Mouse (Mus musculus) lung, adult 2 months (tissue): Measurements from ENCODE around the gene Nr1h2. TPM values are rescaled to one million over a fixed set of nuclear protein-coding genes. Genes with fewer than 3 reads are reported as not detected.

ENCODE experiments used
- DNase-seq: peaks from one replicate; pipeline ENCODE4 v3.0.0; 2022
- H3K4me1 ChIP-seq: fragments of 200-500 bp; 2 replicates; pipeline ENCODE4 v1.6.1; 2011; ENCODE audit warnings: low read length; ENCODE audit not compliant: control insufficient read depth, insufficient read depth
- H3K4me3 ChIP-seq: fragments of 200-500 bp; replicated peaks from 2 replicates; pipeline ENCODE3; 2011; ENCODE audit warnings: low read depth, mild to moderate bottlenecking, control low read depth, low read length; ENCODE audit errors: extremely low read depth
- CTCF ChIP-seq: fragments of 200-500 bp; IDR thresholded peaks from 2 replicates; pipeline ENCODE4 v1.5.1; 2011; ENCODE audit warnings: mild to moderate bottlenecking, low read length, control low read depth; ENCODE audit not compliant: insufficient read depth
- POLR2A ChIP-seq: fragments of 200-500 bp; IDR thresholded peaks from 2 replicates; pipeline ENCODE4 v1.6.1; 2011; ENCODE audit warnings: low read depth, mild to moderate bottlenecking, control low read depth, low read length, borderline replicate concordance; ENCODE audit errors: extremely low read depth
- WGBS: fragments of 180-500 bp; shearing (Covaris S2); methylation state at CpG from one replicate; pipeline ENCODE4 v1.1.7; 2018; 5-methylcytosine and 5-hydroxymethylcytosine counted together
- polyA plus RNA-seq: library from polyadenylated mRNA; depleted of rRNA; stranded (reverse); fragments of >200 nt; gene quantifications from 2 replicates; pipeline ENCODE4 v1.2.3, GENCODE M21; 2012; rRNA removed

Gene Nr1h2
- polyA plus RNA-seq, 1 experiment: 194 TPM

DNA sequence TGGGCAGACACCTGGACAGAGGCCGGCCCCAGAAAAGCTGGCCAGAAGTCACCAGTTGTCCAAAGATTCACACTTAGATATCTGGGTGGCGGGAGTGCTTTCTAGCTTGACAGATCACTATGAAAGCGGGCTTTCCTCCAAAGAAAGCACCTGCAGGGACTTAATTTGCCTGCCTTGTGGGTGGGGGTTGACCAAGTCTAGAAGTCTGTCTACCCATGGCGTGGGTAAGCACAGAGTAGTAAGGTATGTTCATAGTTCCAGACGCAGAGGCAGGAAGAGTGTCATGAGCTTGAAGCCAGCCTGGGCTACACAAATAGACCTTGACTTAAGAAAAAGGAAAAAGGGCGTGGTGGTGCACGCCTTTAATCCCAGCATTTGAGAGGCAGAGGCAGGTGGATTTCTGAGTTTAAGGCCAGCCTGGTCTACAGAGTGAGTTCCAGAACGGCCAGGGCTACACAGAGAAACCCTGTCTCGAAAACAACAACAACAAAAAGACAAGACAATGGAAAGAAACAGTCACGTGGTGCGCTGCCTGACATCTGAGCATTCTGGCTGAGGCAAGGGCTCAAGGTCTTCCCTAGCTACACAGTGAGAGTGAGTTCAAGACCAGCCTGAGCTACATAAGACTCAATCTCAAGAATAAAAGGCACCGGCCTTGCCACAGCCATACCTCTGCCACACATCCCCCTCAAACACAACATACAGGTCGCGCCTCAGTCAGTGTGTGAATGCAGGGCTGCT is 27.2 kb downstream of the Nr1h2 start:
- TF ChIP-seq CTCF (no peak), POLR2A (no peak)
- DNase-seq: no peak
- 88% methylated on average over 14 of the region's 14 CpGs for WGBS
- H3K4me3 ChIP-seq: no peak overlapping the region
- H3K4me1 ChIP-seq: peaks cover 3% of the 10 kb centered on the region; the same call in 1 of the 2 replicates

GRCm38 (mm10) chr7:44525126-44525832 is 28.5 kb downstream of the Nr1h2 start:
- DNase-seq: peak; percentile 88
- TF ChIP-seq CTCF: no peak
- peak; percentile 38; the same call in 1 of the 2 replicates for TF ChIP-seq POLR2A
- Histone ChIP-seq H3K4me1 (peaks cover 3% of the 10 kb centered on the region; the same call in 1 of the 2 replicates), H3K4me3 (no peak overlapping the region)
- 8% methylated on average over 22 of the region's 22 CpGs for WGBS

GRCm38 (mm10) chr7:44524502-44524901 is 29.2 kb downstream of the Nr1h2 start, which contains the start of gene Mybpc2:
Gene Mybpc2, minus strand, starts transcription at chr7:44524656.
- WGBS: 36% methylated on average over 12 of the region's 12 CpGs
- TF ChIP-seq CTCF (no peak), POLR2A (no peak)
- Histone ChIP-seq H3K4me1 (peaks cover 3% of the 10 kb centered on the region; the same call in 1 of the 2 replicates), H3K4me3 (no peak within 1 kb of the TSS)
- DNase-seq: no peak

DNA sequence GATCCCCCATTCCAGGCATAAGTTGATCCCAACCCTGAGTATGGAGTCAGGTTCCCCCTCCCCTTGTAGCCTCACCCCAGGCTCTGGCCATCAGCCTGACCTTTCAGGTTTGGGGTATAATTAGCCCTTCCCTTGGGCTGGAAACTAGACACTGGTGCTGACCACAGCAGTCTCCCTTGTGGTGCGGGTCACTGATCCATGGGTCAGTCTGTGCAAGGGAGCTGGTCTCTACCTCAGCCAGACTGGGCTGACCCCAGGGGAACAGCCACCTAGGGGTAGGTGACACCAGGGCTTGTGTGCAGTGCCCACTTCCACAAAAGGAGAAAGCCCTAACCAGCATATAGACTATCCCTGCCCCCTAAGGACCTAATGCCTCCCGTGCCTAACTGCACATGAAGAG is 30.7 kb downstream of the Nr1h2 start:
- H3K4me1 ChIP-seq: peaks cover 3% of the 10 kb centered on the region; the same call in 1 of the 2 replicates
- 73% methylated on average over 2 of the region's 2 CpGs for WGBS
- no peak for TF ChIP-seq CTCF

DNA sequence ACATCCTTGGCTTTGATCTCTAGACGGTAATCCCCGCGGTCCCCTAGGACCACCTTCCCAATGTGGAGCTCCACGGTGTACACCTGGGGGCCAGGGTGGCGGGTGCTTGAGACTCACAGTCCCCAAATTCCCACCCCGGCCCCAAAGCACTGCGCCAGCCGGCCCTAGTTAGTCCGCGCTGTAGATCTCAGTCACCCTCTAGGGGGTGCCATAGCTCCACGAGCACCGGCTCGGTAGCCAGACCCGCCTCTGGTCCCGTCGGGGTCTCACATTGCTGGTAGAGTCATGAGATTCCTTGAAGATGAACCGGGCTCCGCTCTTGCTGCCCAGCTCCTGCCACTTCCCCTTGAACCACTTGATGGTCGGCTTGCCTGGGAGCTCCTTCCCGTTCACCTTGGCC is 32.0 kb downstream of the Nr1h2 start:
- 4% methylated on average over 20 of the region's 20 CpGs for WGBS
- H3K4me1 ChIP-seq: peaks cover 3% of the 10 kb centered on the region; the same call in 1 of the 2 replicates
- H3K4me3 ChIP-seq: no peak overlapping the region
- TF ChIP-seq POLR2A: no peak
- TF ChIP-seq CTCF: peak; percentile 65
- peak; percentile 66 for DNase-seq

More for the DNA sequence above, 30.7 kb downstream of the Nr1h2 start:
- no peak for DNase-seq
- no peak overlapping the region for H3K4me3 ChIP-seq

GRCm38 (mm10) chr7:44520990-44521389 is 32.8 kb downstream of the Nr1h2 start:
- no peak overlapping the region for H3K4me3 ChIP-seq
- peaks cover 3% of the 10 kb centered on the region; the same call in 1 of the 2 replicates for H3K4me1 ChIP-seq
- TF ChIP-seq POLR2A (no peak), CTCF (no peak)
- no peak for DNase-seq
- 66% methylated on average over 3 of the region's 3 CpGs for WGBS

- TF ChIP-seq POLR2A (no peak), CTCF (0 out of 2 replicates have a peak, but pooled peaks have one; percentile 28)
- Histone ChIP-seq H3K4me1 (no peaks in the 10 kb centered on the region), H3K4me3 (no peak overlapping the region)
- 68% methylated on average over 9 of the region's 9 CpGs for WGBS
- no peak for DNase-seq
Measured at GRCm38 (mm10) chr7:44519240-44519913, 34.4 kb downstream of the Nr1h2 start.

- no peak overlapping the region for H3K4me3 ChIP-seq
- no peaks in the 10 kb centered on the region for H3K4me1 ChIP-seq
- no peak for DNase-seq
- TF ChIP-seq CTCF (no peak), POLR2A (no peak)
Measured at GRCm38 (mm10) chr7:44507491-44507890, 46.3 kb downstream of the Nr1h2 start.

DNA sequence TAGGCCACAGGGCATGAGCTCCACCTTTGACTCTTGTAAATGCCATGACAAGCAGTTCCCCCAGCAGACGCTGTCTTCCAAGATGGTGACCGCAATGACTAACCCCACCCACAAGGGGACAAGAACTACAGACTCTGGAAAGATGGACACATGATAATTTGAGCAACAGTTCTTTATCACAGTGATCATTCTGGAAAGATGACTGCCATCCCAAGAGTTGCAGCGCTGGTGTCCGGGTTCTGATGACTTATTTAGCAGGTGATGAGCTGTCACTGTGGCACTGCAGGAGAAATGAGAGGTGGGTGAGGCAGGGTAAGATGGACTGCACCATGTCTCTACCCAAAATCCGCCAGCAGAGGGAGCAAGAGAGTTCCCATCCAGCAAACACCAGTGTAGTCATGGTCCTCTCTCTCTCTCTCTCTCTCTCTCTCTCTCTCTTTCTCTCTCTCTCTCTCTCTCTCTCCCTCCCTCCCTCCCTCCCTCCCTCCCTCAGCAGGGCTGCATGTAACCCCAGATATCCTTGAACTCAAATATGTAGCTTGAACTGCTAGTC is 52.1 kb downstream of the Nr1h2 start:
- no peaks in the 10 kb centered on the region for H3K4me1 ChIP-seq
- DNase-seq: peak; percentile 65
- no peak overlapping the region for H3K4me3 ChIP-seq
- TF ChIP-seq POLR2A (no peak), CTCF (peak; percentile 85)
- WGBS: 29% methylated on average over 5 of the region's 5 CpGs

DNA sequence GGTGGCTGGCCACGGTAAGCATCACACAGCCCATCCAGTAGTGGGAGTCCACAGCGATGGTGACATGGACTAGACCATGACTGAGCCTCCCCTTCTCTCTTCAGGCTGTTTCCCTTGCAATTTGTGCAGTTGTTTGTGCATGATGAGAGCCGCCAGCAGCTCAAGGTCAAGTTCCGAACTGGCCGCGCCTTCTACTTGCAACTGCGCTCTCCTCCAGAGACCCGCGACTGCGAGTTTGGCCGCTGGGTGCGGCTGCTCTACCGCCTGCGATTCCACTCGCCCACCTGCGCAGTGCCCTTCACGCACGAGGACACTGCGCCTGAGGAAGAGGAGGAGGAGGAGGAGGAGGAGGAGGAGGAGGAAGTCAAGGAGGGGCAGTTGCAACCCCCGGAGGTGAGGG is 53.7 kb downstream of the Nr1h2 start:
- Histone ChIP-seq H3K4me3 (no peak overlapping the region), H3K4me1 (no peaks in the 10 kb centered on the region)
- no peak for DNase-seq
- TF ChIP-seq POLR2A: no peak
- no peak for TF ChIP-seq CTCF
- 46% methylated on average over 20 of the region's 20 CpGs for WGBS

Other genes starting within 250 kb of the Nr1h2 start
- 9.4 and 11.5 TPM in 2 replicates for gene Clec11a, start 247.0 kb downstream of the Nr1h2 start, polyA plus RNA-seq
- gene Shank1, start 243.7 kb downstream of the Nr1h2 start, polyA plus RNA-seq: 0.44 and 0.65 TPM in 2 replicates
- gene Syt3, start 169.8 kb downstream of the Nr1h2 start, polyA plus RNA-seq: 2.8 and 3.1 TPM in 2 replicates
- 0.98 and 1.2 TPM in 2 replicates for gene 1700008O03Rik, start 168.1 kb downstream of the Nr1h2 start, polyA plus RNA-seq
- gene Lrrc4b, start 124.9 kb downstream of the Nr1h2 start, polyA plus RNA-seq: 4.5 and 4.9 TPM in 2 replicates
- gene Aspdh, start 88.6 kb downstream of the Nr1h2 start, polyA plus RNA-seq: 0.24 and 0.50 TPM in 2 replicates
- gene Josd2, start 86.0 kb downstream of the Nr1h2 start, polyA plus RNA-seq: 164 and 175 TPM in 2 replicates
- 250 and 268 TPM in 2 replicates for gene Emc10, start 57.4 kb downstream of the Nr1h2 start, polyA plus RNA-seq
- gene Fam71e1, start 57.4 kb downstream of the Nr1h2 start, polyA plus RNA-seq: 9.5 and 10.3 TPM in 2 replicates
- gene Mybpc2, start 29.3 kb downstream of the Nr1h2 start, polyA plus RNA-seq: 1.0 and 10.5 TPM in 2 replicates
- gene Spib, start 21.9 kb downstream of the Nr1h2 start, polyA plus RNA-seq: 11.2 and 11.7 TPM in 2 replicates
- 34.3 and 38.3 TPM in 2 replicates for gene Pold1, start 5.1 kb downstream of the Nr1h2 start, polyA plus RNA-seq
- gene Napsa, start 18.4 kb upstream of the Nr1h2 start, polyA plus RNA-seq: 576 and 610 TPM in 2 replicates
- gene Kcnc3, start 36.7 kb upstream of the Nr1h2 start, polyA plus RNA-seq: 36.0 and 42.5 TPM in 2 replicates
- gene Myh14, start 116.9 kb upstream of the Nr1h2 start, polyA plus RNA-seq: 223 and 227 TPM in 2 replicates
- not detected in 2 replicates for gene Izumo2, start 154.8 kb upstream of the Nr1h2 start, polyA plus RNA-seq
- gene Vrk3, start 194.5 kb upstream of the Nr1h2 start, polyA plus RNA-seq: 42.0 and 51.9 TPM in 2 replicates
- 0.15 and 0.18 TPM in 2 replicates for gene Zfp473, start 197.1 kb upstream of the Nr1h2 start, polyA plus RNA-seq